Mouse (Mus musculus) lung, embryonic 14.5 days (tissue): ENCODE measurements around the gene Gm21954. TPM values are rescaled to one million over a fixed set of nuclear protein-coding genes. Genes with fewer than 3 reads are reported as not detected.

Experiments used
- ATAC-seq: fragments of 200-750 bp; cut with Nextera tagmentation; 2 replicates; pipeline ENCODE4 v1.8.0; 2017; ENCODE audit warnings: mild to moderate bottlenecking, moderate TSS enrichment, moderate library complexity; ENCODE audit not compliant: insufficient read depth
- DNase-seq: peaks from one replicate; pipeline ENCODE4 v3.0.0-alpha.2; 2015
- H3K27ac ChIP-seq: fragments of 300-500 bp; sonication (generic); 2 replicates; pipeline ENCODE4 v1.5.1; 2014; ENCODE audit warnings: low read depth, mild to moderate bottlenecking, moderate library complexity
- H3K27me3 ChIP-seq: fragments of 300-500 bp; sonication (generic); 2 replicates; pipeline ENCODE4 v1.6.1; 2014; ENCODE audit warnings: low read length, control low read depth; ENCODE audit not compliant: insufficient read depth
- H3K36me3 ChIP-seq: fragments of 300-500 bp; sonication (generic); 2 replicates; pipeline ENCODE4 v1.6.1; 2014; ENCODE audit warnings: control low read depth; ENCODE audit not compliant: insufficient read depth
- H3K4me1 ChIP-seq: fragments of 300-500 bp; sonication (generic); 2 replicates; pipeline ENCODE4 v1.6.1; 2014; ENCODE audit warnings: antibody characterized with exemption, control low read depth; ENCODE audit not compliant: insufficient read depth
- H3K4me2 ChIP-seq: fragments of 300-500 bp; sonication (generic); 2 replicates; pipeline ENCODE4 v1.6.1; 2014; ENCODE audit warnings: mild to moderate bottlenecking
- H3K4me3 ChIP-seq: fragments of 300-500 bp; sonication (generic); 2 replicates; pipeline ENCODE4 v1.5.1; 2014; ENCODE audit warnings: low read depth, low read length
- H3K9ac ChIP-seq: fragments of 300-500 bp; sonication (generic); 2 replicates; pipeline ENCODE4 v1.6.1; 2014
- H3K9me3 ChIP-seq: fragments of 300-500 bp; sonication (generic); 2 replicates; pipeline ENCODE4 v1.6.1; 2016; ENCODE audit warnings: low read depth, low read length, control low read depth
- CTCF ChIP-seq: IDR thresholded peaks from 2 replicates; pipeline ENCODE4 v1.5.1; 2016; ENCODE audit warnings: antibody characterized with exemption, low read depth
- WGBS: fragments of 180-500 bp; shearing (Covaris S2); extraction: QIAGEN DNeasy Blood & Tissue Kit; methylation state at CpG from one replicate; pipeline ENCODE4 v1.1.7; 2014; 5-methylcytosine and 5-hydroxymethylcytosine counted together
- polyA plus RNA-seq: library from polyadenylated mRNA; unstranded; fragments of >200 nt; fragmentation: Nextera tagmentation; extraction: Ambion mirVana; gene quantifications from 2 replicates; pipeline ENCODE4 v1.2.1, GENCODE M21; 2014

Gm21954 gene
- polyA plus RNA-seq, 1 experiment from 2014 or later, result not detected

DNA sequence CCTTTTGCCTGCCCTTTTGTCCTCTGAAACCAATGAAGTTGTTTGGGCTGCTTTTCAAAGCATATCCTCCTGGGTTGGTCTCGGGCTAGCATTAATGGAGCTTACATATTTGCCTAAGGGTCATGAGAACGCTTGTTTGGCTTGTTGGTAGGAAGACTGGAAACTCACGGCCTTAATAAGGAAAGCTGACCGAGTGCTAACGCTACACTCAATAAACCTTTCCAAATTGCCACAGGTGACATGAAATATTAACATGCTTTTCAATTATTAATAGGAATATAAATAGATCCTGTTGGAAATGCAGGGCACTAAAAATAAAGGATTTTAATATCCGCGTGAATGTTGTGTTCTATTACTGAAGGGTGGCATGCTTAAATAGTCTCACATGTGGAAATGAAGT lies 27.3 kb upstream of the Gm21954 start:
- H3K4me1 ChIP-seq, result no peaks in the 10 kb centered on the region
- no peak overlapping the region for H3K27ac ChIP-seq
- DNase-seq (no peak), ATAC-seq (no peak)
- H3K36me3 ChIP-seq, result no peaks in the 10 kb centered on the region
- no peak overlapping the region for H3K9ac ChIP-seq
- no peaks in the 10 kb centered on the region for H3K27me3 ChIP-seq
- H3K4me3 ChIP-seq, result no peak overlapping the region
- no peak for TF ChIP-seq CTCF
- no peaks in the 10 kb centered on the region for H3K9me3 ChIP-seq
- no peak overlapping the region for H3K4me2 ChIP-seq
- whole genome bisulfite sequencing, result 85% methylated on average over 7 of the region's 7 CpGs

DNA sequence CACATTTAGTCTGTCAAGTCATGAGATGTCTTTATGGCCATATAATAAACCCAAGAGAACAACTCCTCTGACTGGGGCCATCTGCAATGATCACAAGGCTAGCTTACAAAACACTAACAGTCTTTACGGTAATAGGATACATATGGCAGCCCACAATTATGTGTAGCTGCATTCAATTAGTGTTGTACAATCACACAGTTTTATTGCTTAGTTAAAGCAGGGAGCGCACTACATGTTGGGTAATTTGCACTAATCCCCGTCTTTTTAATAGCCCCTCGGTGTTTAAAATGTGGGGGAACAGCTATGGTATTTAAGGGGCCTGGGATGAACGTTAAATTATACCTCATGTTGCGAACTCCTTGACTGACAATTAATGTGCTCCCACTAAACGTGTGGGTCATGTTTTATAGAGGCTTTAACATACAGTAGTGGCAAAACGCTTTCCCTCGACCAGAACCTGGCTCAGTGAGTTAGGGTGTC lies 24.5 kb upstream of the Gm21954 start:
- Histone ChIP-seq H3K36me3 (no peaks in the 10 kb centered on the region), H3K4me1 (no peaks in the 10 kb centered on the region), H3K27ac (no peak overlapping the region), H3K4me3 (no peak overlapping the region), H3K27me3 (no peaks in the 10 kb centered on the region), H3K9ac (no peak overlapping the region), H3K4me2 (no peak overlapping the region), H3K9me3 (no peaks in the 10 kb centered on the region)
- no peak for TF ChIP-seq CTCF
- ATAC-seq (no peak), DNase-seq (no peak)
- 83% methylated on average over 9 of the region's 9 CpGs for WGBS

DNA sequence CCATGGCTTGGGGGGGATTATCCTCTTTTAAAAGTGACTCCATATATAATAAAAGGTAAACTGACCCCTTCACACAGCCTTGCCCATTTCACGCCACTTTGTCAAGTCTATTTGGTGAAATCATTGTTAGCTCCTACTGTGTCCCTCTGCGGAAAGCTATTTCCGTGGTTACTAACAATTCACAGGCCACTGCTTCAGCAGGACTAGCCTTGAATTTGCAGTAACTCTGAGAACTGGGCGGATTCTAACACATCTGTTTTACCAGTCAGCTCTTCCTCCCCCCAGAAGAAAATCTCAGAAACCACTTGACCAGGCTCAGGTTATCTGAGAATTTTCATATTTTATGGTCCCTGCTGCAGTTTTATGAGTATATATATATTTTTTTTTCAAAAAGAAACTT lies 23.9 kb upstream of the Gm21954 start:
- H3K36me3 ChIP-seq, result no peaks in the 10 kb centered on the region
- no peak overlapping the region for H3K9ac ChIP-seq
- H3K9me3 ChIP-seq, result no peaks in the 10 kb centered on the region
- no peaks in the 10 kb centered on the region for H3K27me3 ChIP-seq
- no peak for ATAC-seq
- 73% methylated on average over 4 of the region's 4 CpGs for WGBS
- H3K4me2 ChIP-seq, result no peak overlapping the region
- no peak overlapping the region for H3K4me3 ChIP-seq
- no peak overlapping the region for H3K27ac ChIP-seq
- TF ChIP-seq CTCF, result no peak
- no peaks in the 10 kb centered on the region for H3K4me1 ChIP-seq
- DNase-seq, result no peak

DNA sequence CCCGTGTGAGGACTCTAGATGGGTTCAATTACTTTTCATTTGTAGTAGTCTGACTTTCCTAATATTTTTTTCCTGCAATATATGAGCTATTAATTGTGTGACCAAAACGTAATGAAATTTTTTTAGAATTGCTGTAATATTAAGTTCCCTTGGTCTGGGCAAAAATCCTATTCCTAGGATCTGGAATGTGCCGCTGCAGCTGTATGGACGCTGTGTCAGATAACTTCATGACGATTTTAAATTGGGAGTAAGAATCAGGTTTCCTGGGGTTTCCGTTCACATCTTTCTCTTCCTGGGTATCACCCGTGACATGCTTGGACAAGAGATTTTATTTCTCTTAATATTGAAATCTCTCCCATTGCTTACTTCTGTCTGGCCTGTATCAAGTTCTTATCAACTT lies 23.2 kb upstream of the Gm21954 start:
- H3K27me3 ChIP-seq, result no peaks in the 10 kb centered on the region
- H3K36me3 ChIP-seq, result no peaks in the 10 kb centered on the region
- H3K4me1 ChIP-seq, result no peaks in the 10 kb centered on the region
- ATAC-seq (no peak), DNase-seq (no peak)
- WGBS, result 69% methylated on average over 7 of the region's 7 CpGs
- no peak overlapping the region for H3K4me3 ChIP-seq
- no peak for TF ChIP-seq CTCF
- no peak overlapping the region for H3K4me2 ChIP-seq
- no peak overlapping the region for H3K27ac ChIP-seq
- H3K9ac ChIP-seq, result no peak overlapping the region
- no peaks in the 10 kb centered on the region for H3K9me3 ChIP-seq

DNA sequence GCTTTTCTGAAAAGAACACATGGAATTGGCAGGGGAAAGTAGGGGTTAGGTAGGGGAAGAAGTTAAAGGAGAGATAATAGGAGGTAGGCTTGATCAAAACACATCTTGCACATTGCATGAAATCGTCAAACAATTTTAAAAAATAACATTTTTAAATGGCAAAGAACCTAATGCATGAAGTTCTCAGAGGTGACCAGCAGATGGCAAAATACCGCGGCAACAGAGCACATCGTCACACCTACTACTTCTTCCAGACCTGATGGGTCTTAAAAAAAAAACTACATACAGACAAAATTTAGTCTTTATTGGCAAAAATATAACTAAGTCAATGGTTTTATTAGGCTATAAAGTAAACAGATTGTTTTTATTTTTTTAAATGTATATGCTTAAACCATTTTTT lies 22.3 kb upstream of the Gm21954 start:
- Histone ChIP-seq H3K4me3 (no peak overlapping the region), H3K4me2 (no peak overlapping the region), H3K27ac (no peak overlapping the region), H3K9ac (no peak overlapping the region), H3K36me3 (no peaks in the 10 kb centered on the region), H3K27me3 (no peaks in the 10 kb centered on the region), H3K9me3 (no peaks in the 10 kb centered on the region), H3K4me1 (no peaks in the 10 kb centered on the region)
- ATAC-seq (no peak), DNase-seq (peak; percentile 28)
- TF ChIP-seq CTCF, result peak; percentile 54
- 40% methylated on average over 4 of the region's 4 CpGs for WGBS

DNA sequence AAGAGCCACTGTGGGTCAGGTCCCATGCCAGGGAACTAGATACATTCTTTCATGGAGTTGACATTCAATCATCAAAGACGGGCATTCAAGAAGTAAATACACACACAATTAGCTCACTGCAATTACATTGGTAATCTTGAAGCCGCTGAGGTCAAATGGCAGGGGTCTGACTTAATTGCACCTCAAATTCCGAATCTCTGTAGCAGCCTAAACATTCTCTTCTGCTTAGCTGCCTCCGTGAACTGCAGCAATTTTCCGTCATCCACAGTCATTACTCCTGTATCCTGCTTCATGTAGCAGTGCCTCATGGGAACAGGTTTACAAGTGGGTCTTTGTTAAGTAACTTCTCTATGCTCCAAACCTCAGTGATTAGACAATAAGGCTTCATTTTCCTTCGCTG lies 20.0 kb upstream of the Gm21954 start:
- Histone ChIP-seq H3K27ac (no peak overlapping the region), H3K9ac (no peak overlapping the region), H3K36me3 (no peaks in the 10 kb centered on the region), H3K4me2 (no peak overlapping the region), H3K4me3 (no peak overlapping the region), H3K27me3 (no peaks in the 10 kb centered on the region), H3K9me3 (no peaks in the 10 kb centered on the region), H3K4me1 (no peaks in the 10 kb centered on the region)
- ATAC-seq (no peak), DNase-seq (no peak)
- WGBS, result 50% methylated on average over 6 of the region's 6 CpGs
- no peak for TF ChIP-seq CTCF

DNA sequence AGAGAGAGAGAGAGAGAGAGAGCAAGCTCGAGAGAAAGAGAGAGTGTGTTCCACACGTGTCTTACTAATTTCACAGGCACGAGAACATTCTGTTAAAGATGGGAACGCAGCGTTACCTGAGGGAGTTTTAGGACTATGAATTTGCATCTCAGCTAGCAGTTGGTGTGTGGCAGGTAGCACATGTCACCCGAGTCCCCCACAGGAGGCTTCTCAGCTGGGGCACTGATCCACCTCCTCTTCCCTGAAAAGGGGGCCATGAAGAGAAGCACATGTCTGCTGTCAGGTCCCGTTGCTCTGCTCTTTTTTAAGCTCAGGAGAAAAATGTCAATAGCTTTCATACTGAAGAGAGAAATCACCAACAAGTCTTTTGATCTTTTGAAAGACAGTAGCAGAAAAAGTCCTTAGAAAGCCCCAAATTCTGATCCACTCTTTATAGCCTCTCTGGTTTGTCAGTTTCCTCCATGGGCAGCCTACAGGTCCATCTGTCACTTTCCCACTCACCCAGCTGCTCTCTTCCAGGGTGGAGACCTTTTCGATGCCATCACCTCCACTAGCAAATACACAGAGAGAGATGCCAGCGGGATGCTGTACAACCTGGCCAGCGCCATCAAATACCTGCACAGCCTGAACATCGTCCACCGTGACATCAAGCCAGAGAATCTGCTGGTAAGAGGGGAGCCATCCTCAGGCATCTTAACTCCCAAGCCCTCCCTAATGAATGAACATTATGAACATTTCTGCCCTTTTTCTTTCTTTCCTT lies 17.4 kb upstream of the Gm21954 start:
- Histone ChIP-seq H3K9me3 (no peaks in the 10 kb centered on the region), H3K9ac (no peak overlapping the region), H3K4me3 (no peak overlapping the region), H3K27me3 (no peaks in the 10 kb centered on the region), H3K4me2 (no peak overlapping the region), H3K36me3 (no peaks in the 10 kb centered on the region), H3K27ac (no peak overlapping the region), H3K4me1 (no peaks in the 10 kb centered on the region)
- ATAC-seq (no peak), DNase-seq (no peak)
- no peak for TF ChIP-seq CTCF
- 67% methylated on average over 12 of the region's 12 CpGs for WGBS

DNA sequence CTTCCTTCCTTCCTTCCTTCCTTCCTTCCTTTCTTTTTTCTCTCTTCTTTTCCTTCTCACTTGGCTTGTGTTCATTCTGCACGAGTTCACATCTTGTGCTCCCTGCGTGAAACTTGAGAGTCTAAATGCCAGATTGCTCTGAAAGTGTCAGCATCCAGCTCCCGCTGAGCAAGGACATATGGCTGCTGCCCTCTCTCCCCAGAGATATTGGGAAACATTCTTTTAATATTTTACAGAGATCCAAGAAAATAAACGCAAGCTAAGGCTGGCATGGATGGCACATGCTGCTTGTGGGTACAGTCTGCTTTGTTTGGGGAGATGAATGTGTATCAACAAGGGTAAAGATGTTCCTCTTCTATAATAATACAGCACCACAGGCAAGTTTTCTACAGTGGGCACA lies 11.3 kb upstream of the Gm21954 start:
- no peak for TF ChIP-seq CTCF
- Histone ChIP-seq H3K4me1 (no peaks in the 10 kb centered on the region), H3K36me3 (no peaks in the 10 kb centered on the region), H3K4me3 (no peak overlapping the region), H3K9ac (no peak overlapping the region), H3K4me2 (no peak overlapping the region), H3K27ac (no peak overlapping the region), H3K27me3 (no peaks in the 10 kb centered on the region), H3K9me3 (no peaks in the 10 kb centered on the region)
- ATAC-seq, result no peak
- WGBS, result 34% methylated on average over 4 of the region's 4 CpGs
- DNase-seq, result peak; percentile 15
